Mouse (Mus musculus) thymus, adult 2 months (tissue): Measurements from ENCODE around the gene Blmh. TPM values are rescaled to one million over a fixed set of nuclear protein-coding genes. Genes with fewer than 3 reads are reported as not detected.

Experiments used
- DNase-seq: peaks from one replicate; pipeline ENCODE4 v3.0.0; 2021
- H3K27ac ChIP-seq: fragments of 200-500 bp; 2 replicates; pipeline ENCODE4 v1.5.1; 2012; ENCODE audit warnings: low read length, control low read depth; ENCODE audit not compliant: control insufficient read depth, insufficient read depth
- H3K27me3 ChIP-seq: fragments of 200-500 bp; 2 replicates; pipeline ENCODE4 v1.6.1; 2012; ENCODE audit warnings: mild to moderate bottlenecking, low read length, moderate library complexity, mixed read lengths; ENCODE audit not compliant: control insufficient read depth, insufficient read depth
- H3K36me3 ChIP-seq: fragments of 200-500 bp; 2 replicates; pipeline ENCODE4 v1.6.1; 2012; ENCODE audit warnings: mild to moderate bottlenecking, low read length, moderate library complexity; ENCODE audit not compliant: control insufficient read depth, insufficient read depth
- H3K4me1 ChIP-seq: fragments of 200-500 bp; replicated peaks from 2 replicates; pipeline ENCODE4 v1.6.1; 2012; ENCODE audit warnings: low read length; ENCODE audit not compliant: control insufficient read depth, insufficient read depth
- H3K4me3 ChIP-seq: fragments of 200-500 bp; 2 replicates; pipeline ENCODE4 v1.5.1; 2012; ENCODE audit warnings: mild to moderate bottlenecking, low read length, control low read depth, moderate library complexity; ENCODE audit not compliant: control insufficient read depth, insufficient read depth
- CTCF ChIP-seq: fragments of 200-500 bp; IDR thresholded peaks from 2 replicates; pipeline ENCODE4 v1.5.1; 2012; ENCODE audit warnings: mild to moderate bottlenecking, control low read depth, low read length, moderate library complexity, borderline replicate concordance; ENCODE audit not compliant: control insufficient read depth, poor library complexity, insufficient read depth; ENCODE audit errors: extremely low read depth
- POLR2A ChIP-seq: fragments of 200-500 bp; IDR thresholded peaks from 2 replicates; pipeline ENCODE4 v1.6.1; 2012; ENCODE audit warnings: mild to moderate bottlenecking, low read length, control low read depth, moderate library complexity; ENCODE audit not compliant: control insufficient read depth, poor library complexity, insufficient read depth; ENCODE audit errors: extremely low read depth
- whole genome bisulfite sequencing: fragments of 180-500 bp; shearing (Covaris S2); methylation state at CpG from one replicate; pipeline ENCODE4 v1.1.7; 2018; 5-methylcytosine and 5-hydroxymethylcytosine counted together
- polyA plus RNA-seq: library from polyadenylated mRNA; depleted of rRNA; stranded (reverse); fragments of >200 nt; gene quantifications from 2 replicates; pipeline ENCODE4 v1.2.3, GENCODE M21; 2012

Blmh gene
- polyA plus RNA-seq, 1 experiment, result 22.1 TPM

DNA sequence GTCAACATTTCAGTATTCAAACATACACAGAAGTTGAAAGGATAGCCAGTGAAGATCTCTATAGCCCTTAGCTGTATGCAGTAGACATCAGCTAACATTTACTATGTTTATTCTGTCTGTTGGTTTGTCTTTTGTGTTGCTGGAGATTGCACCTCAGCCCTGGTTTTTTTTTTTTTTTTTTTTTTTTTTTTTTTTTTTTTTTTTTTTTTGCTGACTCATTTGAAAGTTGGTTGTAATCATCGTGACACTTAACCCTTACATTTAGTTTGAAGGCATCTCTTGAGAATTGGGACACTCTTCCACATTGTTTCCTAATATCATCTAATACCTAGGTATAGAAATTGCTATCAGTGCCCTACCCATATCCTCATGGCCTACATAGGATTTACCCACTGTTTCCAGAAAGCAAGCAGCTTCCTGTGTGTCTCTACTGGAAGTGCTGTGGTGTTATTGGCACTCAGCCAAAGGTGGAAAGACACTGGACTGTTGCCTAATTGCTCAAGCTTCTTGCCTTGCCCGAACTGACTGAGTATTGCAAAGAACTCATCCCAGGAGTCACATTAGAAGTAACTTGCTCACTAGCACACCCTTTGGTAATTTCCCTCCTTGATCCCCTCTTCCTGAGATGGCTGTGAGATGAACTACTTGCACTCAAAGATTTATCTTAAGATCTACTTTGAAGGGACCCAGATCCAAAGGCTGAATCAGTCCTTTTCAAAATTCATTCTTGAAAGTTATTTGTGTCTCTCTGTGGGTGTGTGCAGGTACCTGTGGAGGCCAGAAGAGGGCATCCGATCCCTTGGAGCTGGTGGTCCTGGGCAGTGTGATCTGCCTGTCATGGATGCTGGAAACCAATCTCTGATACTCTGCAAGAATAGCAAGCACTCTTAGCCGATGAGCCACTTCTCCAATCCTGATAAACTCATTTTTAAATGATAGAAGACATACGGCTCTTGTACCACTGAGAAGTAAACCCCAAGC is 24.6 kb upstream of the Blmh start:
- no peak for DNase-seq
- H3K36me3 ChIP-seq, result no peaks in the 10 kb centered on the region

DNA sequence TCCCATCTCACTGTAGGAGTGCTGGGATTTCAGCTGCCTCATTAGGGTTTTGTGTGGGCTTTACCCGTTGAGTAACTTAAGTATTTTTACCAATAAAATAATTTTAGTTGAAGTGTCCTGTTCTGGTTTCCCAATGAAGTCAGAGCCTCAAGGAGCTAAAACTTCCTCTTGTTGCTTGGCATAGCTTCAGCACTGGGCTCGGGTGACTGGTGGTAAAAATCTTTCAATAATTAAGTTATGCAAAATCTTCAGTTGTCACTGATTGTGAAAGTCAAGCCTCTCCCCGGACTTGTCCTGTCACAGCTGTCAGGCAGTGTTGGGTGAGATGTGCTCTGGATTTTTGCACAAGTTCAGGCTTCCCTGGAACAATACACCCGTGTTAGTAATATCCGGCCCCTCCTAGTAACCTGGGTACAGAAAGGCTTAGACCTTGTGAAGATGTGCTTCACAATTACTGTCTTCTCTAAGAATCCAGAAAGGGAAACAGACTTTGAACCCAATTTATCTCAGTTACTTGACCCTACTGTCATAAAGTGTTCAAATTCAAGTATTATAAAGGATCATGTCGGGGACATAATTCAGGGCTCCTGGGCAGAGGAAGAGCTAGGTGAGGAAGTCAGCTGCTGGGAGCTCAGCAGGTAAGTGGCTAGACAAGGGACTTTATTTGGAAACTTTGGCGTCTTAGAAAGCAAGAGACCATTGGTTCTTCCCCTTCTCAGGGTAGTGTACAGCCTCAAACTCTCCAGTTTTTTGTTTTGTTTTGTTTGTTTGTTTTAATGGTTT is 22.8 kb upstream of the Blmh start, which contains the start of gene Tmigd1:
Tmigd1 (plus strand) TSS at position 581 of the 783 bp plus-strand sequence.
- TF ChIP-seq CTCF (no peak), POLR2A (no peak)
- no peaks in the 10 kb centered on the region for H3K4me1 ChIP-seq
- no peak within 1 kb of the TSS for H3K4me3 ChIP-seq
- no peaks in the 10 kb centered on the region for H3K36me3 ChIP-seq
- DNase-seq, result no peak
- H3K27ac ChIP-seq, result no peak within 1 kb of the TSS
- H3K27me3 ChIP-seq, result no peaks in the 10 kb centered on the region
- 84% methylated on average over 7 of the region's 7 CpGs for WGBS

More for the DNA sequence above, 24.6 kb upstream of the Blmh start:
- Histone ChIP-seq H3K27ac (no peak overlapping the region), H3K4me3 (no peak overlapping the region), H3K4me1 (no peaks in the 10 kb centered on the region), H3K27me3 (no peaks in the 10 kb centered on the region)
- no peak for TF ChIP-seq POLR2A
- no peak for TF ChIP-seq CTCF
- 59% methylated on average over 5 of the region's 5 CpGs for WGBS

DNA sequence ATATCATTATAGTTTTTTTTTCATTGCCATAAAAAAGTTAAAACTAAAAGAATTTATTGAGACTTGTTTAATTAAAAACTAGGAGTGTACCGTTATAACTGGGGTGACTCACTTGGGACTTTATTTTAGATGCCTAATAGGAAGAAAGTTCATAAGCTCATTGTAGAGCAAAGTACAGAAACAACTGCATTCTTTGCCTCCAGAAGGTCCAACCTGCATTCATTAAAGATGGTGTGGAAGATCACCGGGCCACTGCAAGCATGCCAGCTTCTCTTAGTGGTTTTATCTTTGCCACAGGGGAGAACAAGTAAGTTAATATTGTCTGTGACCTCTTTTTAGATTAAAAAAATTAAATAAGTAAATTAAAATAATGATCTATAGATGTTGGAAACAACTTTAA is 20.3 kb upstream of the Blmh start:
- Histone ChIP-seq H3K36me3 (no peaks in the 10 kb centered on the region), H3K27ac (no peak overlapping the region), H3K27me3 (no peaks in the 10 kb centered on the region), H3K4me3 (no peak overlapping the region), H3K4me1 (no peaks in the 10 kb centered on the region)
- no peak for DNase-seq
- WGBS, result 94% methylated on average over 2 of the region's 2 CpGs
- TF ChIP-seq CTCF (no peak), POLR2A (no peak)

DNA sequence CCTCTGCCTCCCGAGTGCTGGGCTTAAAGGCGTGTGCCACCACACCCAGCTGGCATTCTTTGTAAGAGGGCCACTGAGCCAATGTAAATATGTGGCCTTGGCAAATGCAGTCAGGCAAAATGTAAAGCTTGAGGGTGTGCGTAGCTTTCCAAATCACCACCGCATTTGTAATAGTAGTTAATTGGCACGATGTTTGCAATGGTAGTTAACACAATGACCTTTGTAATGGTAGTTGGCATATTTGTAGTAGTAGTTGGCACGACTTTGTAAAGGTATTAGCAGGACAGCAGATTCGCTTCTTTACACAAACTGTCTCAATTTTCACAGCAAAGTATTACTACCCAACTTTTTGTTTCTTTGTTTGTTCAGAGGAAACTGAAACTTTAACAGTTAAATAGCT is 16.0 kb upstream of the Blmh start:
- TF ChIP-seq POLR2A, result no peak
- TF ChIP-seq CTCF, result no peak
- WGBS, result 94% methylated on average over 7 of the region's 7 CpGs
- H3K27ac ChIP-seq, result no peak overlapping the region
- no peaks in the 10 kb centered on the region for H3K36me3 ChIP-seq
- no peaks in the 10 kb centered on the region for H3K27me3 ChIP-seq
- no peak for DNase-seq
- no peaks in the 10 kb centered on the region for H3K4me1 ChIP-seq
- H3K4me3 ChIP-seq, result no peak overlapping the region

DNA sequence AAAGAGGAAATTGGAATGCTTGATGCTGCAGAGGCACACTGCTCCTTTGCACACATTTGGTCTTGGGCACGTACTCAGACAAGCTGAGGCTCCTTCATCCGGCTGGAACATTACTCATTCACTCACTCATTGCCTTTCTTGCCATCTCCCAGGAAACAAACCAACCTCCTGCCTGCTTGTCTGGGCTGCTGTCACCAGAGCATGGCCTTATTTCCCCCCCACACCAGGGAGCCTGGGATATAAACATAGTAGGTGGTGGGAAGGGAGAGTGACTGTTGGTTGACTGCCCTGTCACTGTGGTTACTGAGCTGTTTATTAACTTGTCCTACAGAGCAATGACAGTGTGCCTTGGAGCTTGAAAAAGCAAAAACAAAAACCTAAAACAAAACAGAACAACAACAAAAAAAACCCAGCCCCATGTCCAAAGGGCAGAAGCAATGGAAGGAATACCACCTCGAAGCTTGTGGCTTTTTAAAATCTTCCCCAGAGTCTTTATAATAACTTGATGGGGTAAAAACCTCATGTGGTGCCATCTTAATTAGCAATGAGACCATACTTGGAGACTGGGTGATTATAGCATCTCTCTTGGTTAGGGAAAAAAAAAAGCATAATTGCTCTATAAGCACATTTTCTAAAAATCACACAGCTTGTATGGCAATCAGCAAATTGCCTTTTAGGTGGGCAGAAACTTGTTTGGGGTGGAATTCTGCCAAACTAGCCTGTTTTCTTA is 13.1 kb upstream of the Blmh start:
- H3K4me1 ChIP-seq, result no peaks in the 10 kb centered on the region
- DNase-seq, result no peak
- no peak overlapping the region for H3K27ac ChIP-seq

DNA sequence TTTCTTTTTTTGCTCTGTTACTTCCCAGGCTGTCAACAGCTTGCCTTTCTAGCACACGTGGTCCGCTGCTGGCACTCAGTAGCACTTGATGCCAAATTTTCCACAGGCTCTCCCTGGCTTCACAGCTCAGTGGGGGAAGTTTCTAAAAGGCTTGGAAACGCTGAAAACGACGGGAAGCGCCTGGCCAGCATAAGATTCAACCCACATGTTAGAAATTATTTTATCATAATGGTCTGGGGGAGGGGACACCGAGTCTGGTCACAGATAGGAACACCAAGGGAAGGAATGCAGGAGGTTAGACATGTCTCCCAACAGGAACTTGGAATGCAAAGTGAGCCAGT is 12.6 kb upstream of the Blmh start:
- WGBS, result 73% methylated on average over 7 of the region's 7 CpGs

More for the DNA sequence above, 13.1 kb upstream of the Blmh start:
- Histone ChIP-seq H3K27me3 (no peaks in the 10 kb centered on the region), H3K36me3 (no peaks in the 10 kb centered on the region), H3K4me3 (no peak overlapping the region)
- 87% methylated on average over 3 of the region's 3 CpGs for WGBS
- no peak for TF ChIP-seq CTCF
- no peak for TF ChIP-seq POLR2A

More for the DNA sequence above, 12.6 kb upstream of the Blmh start:
- Histone ChIP-seq H3K36me3 (no peaks in the 10 kb centered on the region), H3K4me1 (no peaks in the 10 kb centered on the region), H3K27ac (no peak overlapping the region), H3K27me3 (no peaks in the 10 kb centered on the region), H3K4me3 (no peak overlapping the region)
- TF ChIP-seq POLR2A (no peak), CTCF (no peak)
- no peak for DNase-seq
